Mouse (Mus musculus) heart, postnatal 0 days (tissue): ENCODE measurements at regions not wholly inside any gene's neighbourhood (a gene's known extent, or its start where the extent isn't known, plus 50 kb on each side); places are given as distances from the start of the nearest gene placed in this dataset.

Source experiments
- CTCF ChIP-seq: IDR thresholded peaks from 2 replicates; pipeline ENCODE4 v1.5.1; 2016; ENCODE audit warnings: antibody characterized with exemption, control low read depth, low read depth
- EP300 ChIP-seq: IDR thresholded peaks from 2 replicates; pipeline ENCODE4 v1.6.1; 2016; ENCODE audit warnings: antibody characterized with exemption, low read depth

DNA sequence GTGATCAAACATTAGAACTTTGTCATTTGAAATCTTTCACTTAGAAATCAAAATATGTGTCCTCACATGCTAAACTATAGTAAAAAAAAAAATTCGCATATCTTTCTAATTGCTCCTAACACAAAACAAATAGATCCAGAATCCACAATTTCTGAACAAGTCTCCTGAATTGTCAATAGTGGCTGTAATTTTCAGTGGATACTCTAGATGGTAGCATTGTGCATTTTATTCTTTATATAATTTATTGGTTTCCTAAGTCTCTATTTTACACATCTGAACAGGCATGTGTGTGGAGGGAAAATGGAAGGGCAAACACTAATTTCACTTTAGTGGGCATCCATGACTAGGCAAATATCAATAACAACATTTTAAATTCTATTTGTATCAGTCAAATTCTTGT, 63.7 kb upstream of the Tnmd start:
- TF ChIP-seq EP300, result no peak
- peak; percentile 20 for TF ChIP-seq CTCF
